Mouse (Mus musculus): Measurements from ENCODE around the gene Pin4.

DNA sequence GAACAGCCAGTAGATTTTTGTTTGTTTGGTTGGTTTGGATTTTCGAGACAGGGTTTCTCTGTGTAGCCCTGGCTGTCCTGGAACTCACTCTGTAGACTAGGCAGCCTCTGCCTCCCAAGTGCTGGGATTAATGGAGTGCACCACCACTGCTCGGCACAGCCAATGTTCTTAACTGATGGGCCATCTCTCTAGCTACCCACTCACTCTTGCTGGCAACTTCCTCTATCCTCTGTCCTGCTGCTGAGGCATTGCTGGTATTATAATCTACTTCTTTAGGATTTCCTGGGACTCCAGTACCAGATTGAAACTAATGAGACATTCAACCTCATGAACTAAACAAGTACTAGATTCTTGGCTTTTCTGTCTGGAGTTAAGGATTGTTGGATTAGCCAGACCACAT is 41.3 kb downstream of the Pin4 start:
- TF ChIP-seq CTCF (IDR thresholded peaks at IDR 0.05; ENCODE audit: low read depth), result no peak
- TF ChIP-seq EP300 (IDR thresholded peaks at IDR 0.05; ENCODE audit: low read depth), result no peak

Data from liver, embryonic 14.5 days (tissue).